Mouse (Mus musculus): ENCODE measurements around the gene Rnf169. TPM values are rescaled to one million over a fixed set of nuclear protein-coding genes. Genes with fewer than 3 reads are reported as not detected.

Gene Rnf169
- polyA plus RNA-seq, 1 experiment from 2014 or later = 4.4 TPM

DNA sequence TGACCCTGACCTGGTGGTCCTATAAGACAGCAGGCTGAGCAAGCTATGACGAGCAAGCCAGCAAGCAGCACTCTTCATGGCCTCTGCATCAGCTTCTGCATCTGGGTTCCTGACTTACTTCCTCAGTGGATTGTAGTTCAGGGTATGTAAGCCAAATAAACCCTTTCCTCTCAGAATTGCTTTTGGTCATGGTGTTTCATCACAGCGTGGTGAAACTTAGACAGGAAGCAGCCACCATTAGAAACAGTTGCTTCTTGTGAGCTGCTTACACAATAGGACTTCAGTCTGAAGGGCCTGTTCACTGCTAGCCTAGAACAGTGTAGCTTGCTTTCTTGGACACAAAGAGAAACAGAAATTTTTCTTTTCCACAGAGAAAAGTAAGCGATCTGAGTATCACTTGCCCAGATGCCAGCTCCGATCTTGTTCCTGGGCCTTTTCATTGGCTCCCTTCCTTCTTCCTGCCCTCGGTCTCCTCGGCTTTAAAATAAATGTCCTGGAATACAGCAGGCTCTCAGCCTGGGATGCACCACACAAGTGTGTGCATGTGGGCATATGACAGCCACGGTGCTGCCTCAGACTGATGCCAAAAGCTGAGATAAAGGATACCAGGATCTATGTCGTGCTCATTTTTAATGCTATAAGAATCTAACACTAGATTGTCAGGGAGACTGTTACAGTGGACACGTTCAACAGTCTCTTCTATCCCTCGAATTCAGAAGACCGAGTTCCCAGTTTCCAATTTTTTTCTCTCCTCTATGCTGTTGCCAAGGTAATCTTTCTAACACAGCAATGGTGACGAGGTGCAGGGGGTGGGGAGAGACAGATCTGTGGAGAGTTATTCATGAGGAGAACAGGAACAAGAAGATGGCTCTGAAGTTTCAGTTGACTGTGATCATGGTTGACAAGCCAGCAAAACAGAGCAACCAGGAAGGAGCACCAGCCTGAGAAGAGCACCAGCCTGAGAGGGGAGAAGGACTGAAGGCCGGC lies 2.3 kb upstream of the Rnf169 start:
- Histone ChIP-seq H3K4me1 (replicated peaks; ENCODE audit: insufficient read depth, low read length) (0 out of 2 replicates have a peak, but pooled peaks cover 4% of the 10 kb centered on the region), H3K4me3 (replicated peaks; ENCODE audit: low read depth, low read length) (no peak overlapping the region), H3K9ac (ENCODE audit: low read depth, low read length) (no peak overlapping the region), H3K36me3 (ENCODE audit: insufficient read depth, low read length) (no peaks in the 10 kb centered on the region), H3K9me3 (replicated peaks; ENCODE audit: low read length) (no peaks in the 10 kb centered on the region), H3K4me2 (ENCODE audit: low read length) (no peak overlapping the region), H3K27ac (no peak overlapping the region), H3K27me3 (ENCODE audit: insufficient read depth, low read length) (no peaks in the 10 kb centered on the region)
- ATAC-seq (replicated peaks; ENCODE audit: low FRiP score, low read depth) (no peak), DNase-seq (ENCODE audit: low spot score) (no peak)
- no peak for TF ChIP-seq CTCF (IDR thresholded peaks at IDR 0.05; ENCODE audit: low read depth)
- 82% methylated on average over 13 of the region's 13 CpGs for WGBS

DNA sequence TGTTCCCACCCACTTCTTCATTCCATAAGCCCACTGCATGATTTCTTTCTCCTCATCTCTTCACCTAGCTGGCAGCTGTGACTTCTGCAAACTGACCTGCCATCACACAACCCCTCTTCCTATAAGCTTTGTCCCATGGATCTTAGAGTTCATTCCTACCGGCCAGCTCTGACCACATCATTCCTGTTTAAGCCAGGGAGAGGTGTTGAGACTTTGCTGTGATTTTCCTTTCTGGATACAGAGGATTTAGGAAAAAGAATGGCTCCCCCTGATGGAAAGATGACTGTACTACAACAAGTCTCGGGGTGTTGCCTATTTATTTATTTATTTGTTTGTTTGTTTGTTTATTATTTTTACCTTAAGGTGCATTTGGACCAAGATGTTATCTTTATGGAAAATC lies 1.1 kb upstream of the Rnf169 start:
- H3K4me1 ChIP-seq (replicated peaks; ENCODE audit: insufficient read depth, low read length) = 0 out of 2 replicates have a peak, but pooled peaks cover 4% of the 10 kb centered on the region
- H3K27ac ChIP-seq = no peak overlapping the region
- no peaks in the 10 kb centered on the region for H3K27me3 ChIP-seq (ENCODE audit: insufficient read depth, low read length)
- peak; percentile 45; the same call in 1 of the 2 replicates for ATAC-seq (replicated peaks; ENCODE audit: low FRiP score, low read depth)
- H3K9me3 ChIP-seq (replicated peaks; ENCODE audit: low read length) = no peaks in the 10 kb centered on the region
- H3K9ac ChIP-seq (ENCODE audit: low read depth, low read length) = no peak overlapping the region
- peak; percentile 92 for DNase-seq (ENCODE audit: low spot score)
- H3K36me3 ChIP-seq (ENCODE audit: insufficient read depth, low read length) = no peaks in the 10 kb centered on the region
- WGBS = 9% methylated on average over 2 of the region's 2 CpGs
- no peak overlapping the region for H3K4me3 ChIP-seq (replicated peaks; ENCODE audit: low read depth, low read length)
- peak; percentile 88 for TF ChIP-seq CTCF (IDR thresholded peaks at IDR 0.05; ENCODE audit: low read depth)
- peak overlapping the region; percentile 82; the same call in 1 of the 2 replicates for H3K4me2 ChIP-seq (ENCODE audit: low read length)

DNA sequence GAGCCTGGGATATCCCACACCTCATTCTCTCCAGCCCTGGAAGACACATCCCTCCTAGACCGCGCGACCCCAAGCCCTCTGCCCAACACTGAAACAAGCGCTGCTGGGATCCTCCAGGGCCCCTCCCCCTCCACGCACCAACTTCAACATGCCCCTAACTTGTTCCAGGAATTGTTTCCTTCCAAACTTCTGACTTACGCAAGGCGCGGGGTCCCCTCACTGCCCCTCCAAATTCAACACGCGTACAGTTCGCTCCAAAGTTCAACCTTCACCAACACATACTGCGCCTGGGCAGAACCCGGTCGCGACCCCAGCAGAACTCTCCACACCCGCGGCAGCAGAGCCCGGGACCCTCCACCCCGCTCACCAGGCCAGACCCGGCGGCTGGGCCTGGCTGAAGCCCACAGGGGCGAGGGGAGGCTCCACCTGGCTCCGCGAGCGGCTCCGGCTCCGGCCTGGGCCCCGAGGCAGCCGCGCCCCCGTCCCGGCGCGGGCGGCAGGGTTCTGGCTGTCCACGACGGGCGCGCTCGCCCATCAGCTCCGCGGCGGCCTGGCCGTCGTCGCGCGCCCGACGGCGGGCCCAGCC lies 609 bp downstream of the Rnf169 start:
- Histone ChIP-seq H3K4me2 (ENCODE audit: low read length) (peak overlapping the region; percentile 82), H3K36me3 (ENCODE audit: insufficient read depth, low read length) (no peaks in the 10 kb centered on the region), H3K9me3 (replicated peaks; ENCODE audit: low read length) (no peaks in the 10 kb centered on the region), H3K4me3 (replicated peaks; ENCODE audit: low read depth, low read length) (peak overlapping the region; percentile 88), H3K27ac (peak overlapping the region; percentile 98), H3K27me3 (ENCODE audit: insufficient read depth, low read length) (no peaks in the 10 kb centered on the region), H3K9ac (ENCODE audit: low read depth, low read length) (peak overlapping the region; percentile 99), H3K4me1 (replicated peaks; ENCODE audit: insufficient read depth, low read length) (peaks cover 6% of the 10 kb centered on the region; the same call in 1 of the 2 replicates)
- ATAC-seq (replicated peaks; ENCODE audit: low FRiP score, low read depth) (peak; percentile 64), DNase-seq (ENCODE audit: low spot score) (peak; percentile 61)
- TF ChIP-seq CTCF (IDR thresholded peaks at IDR 0.05; ENCODE audit: low read depth) = no peak
- under 1% methylated on average over 36 of the region's 51 CpGs for WGBS

DNA sequence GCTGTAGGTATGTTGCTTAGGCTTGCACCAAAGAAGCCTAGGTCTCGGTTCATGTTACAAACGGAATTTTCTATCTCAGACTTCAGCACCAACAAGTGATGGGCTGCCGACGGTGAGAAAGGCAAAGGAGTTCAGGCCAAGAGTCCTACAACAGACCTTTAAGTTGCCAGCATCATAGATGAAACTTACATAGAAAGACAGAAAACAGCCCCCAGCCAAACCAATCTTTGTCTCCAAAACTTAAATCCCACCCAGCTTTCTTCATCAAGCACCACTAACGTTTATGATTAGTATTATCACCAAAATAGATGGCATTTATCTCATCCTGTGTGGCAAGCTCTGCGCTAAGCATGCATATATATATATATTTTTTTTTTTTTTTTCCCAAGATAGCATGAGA lies 1.2 kb downstream of the Rnf169 start:
- Histone ChIP-seq H3K4me1 (replicated peaks; ENCODE audit: insufficient read depth, low read length) (peaks cover 12% of the 10 kb centered on the region; the same call in 1 of the 2 replicates), H3K4me3 (replicated peaks; ENCODE audit: low read depth, low read length) (peak overlapping the region; percentile 88), H3K27ac (peak overlapping the region; percentile 98), H3K36me3 (ENCODE audit: insufficient read depth, low read length) (no peaks in the 10 kb centered on the region), H3K27me3 (ENCODE audit: insufficient read depth, low read length) (no peaks in the 10 kb centered on the region), H3K9ac (ENCODE audit: low read depth, low read length) (peak overlapping the region; percentile 99), H3K4me2 (ENCODE audit: low read length) (peak overlapping the region; percentile 82), H3K9me3 (replicated peaks; ENCODE audit: low read length) (no peaks in the 10 kb centered on the region)
- TF ChIP-seq CTCF (IDR thresholded peaks at IDR 0.05; ENCODE audit: low read depth) = no peak
- DNase-seq (ENCODE audit: low spot score) = peak; percentile 24
- WGBS = 4% methylated on average over 6 of the region's 6 CpGs
- no peak for ATAC-seq (replicated peaks; ENCODE audit: low FRiP score, low read depth)

DNA sequence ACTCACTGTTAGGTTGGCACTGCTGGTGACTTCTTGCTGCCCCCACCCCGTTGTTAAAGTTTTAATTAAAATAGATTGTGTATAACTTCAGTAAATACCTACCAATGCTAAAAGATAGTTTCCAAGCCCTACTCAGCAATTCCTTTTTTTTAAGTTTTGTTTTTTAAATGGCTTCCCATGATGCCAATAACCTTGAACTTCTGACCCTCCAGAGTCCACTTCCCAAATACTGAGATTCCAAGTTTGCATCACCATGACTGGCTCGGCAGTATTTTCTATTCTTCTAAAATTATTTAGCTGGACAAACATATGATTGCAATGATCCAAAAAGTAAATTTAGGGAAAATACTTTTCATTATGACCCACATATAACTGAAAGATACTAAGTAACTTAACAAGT lies 2.2 kb downstream of the Rnf169 start:
- Histone ChIP-seq H3K4me2 (ENCODE audit: low read length) (no peak overlapping the region), H3K27me3 (ENCODE audit: insufficient read depth, low read length) (no peaks in the 10 kb centered on the region), H3K36me3 (ENCODE audit: insufficient read depth, low read length) (no peaks in the 10 kb centered on the region), H3K9me3 (replicated peaks; ENCODE audit: low read length) (no peaks in the 10 kb centered on the region), H3K9ac (ENCODE audit: low read depth, low read length) (no peak overlapping the region), H3K27ac (no peak overlapping the region), H3K4me3 (replicated peaks; ENCODE audit: low read depth, low read length) (no peak overlapping the region), H3K4me1 (replicated peaks; ENCODE audit: insufficient read depth, low read length) (peaks cover 12% of the 10 kb centered on the region; the same call in 1 of the 2 replicates)
- TF ChIP-seq CTCF (IDR thresholded peaks at IDR 0.05; ENCODE audit: low read depth) = no peak
- ATAC-seq (replicated peaks; ENCODE audit: low FRiP score, low read depth) = no peak
- DNase-seq (ENCODE audit: low spot score) = no peak
- WGBS = 88% methylated on average over 2 of the region's 2 CpGs

DNA sequence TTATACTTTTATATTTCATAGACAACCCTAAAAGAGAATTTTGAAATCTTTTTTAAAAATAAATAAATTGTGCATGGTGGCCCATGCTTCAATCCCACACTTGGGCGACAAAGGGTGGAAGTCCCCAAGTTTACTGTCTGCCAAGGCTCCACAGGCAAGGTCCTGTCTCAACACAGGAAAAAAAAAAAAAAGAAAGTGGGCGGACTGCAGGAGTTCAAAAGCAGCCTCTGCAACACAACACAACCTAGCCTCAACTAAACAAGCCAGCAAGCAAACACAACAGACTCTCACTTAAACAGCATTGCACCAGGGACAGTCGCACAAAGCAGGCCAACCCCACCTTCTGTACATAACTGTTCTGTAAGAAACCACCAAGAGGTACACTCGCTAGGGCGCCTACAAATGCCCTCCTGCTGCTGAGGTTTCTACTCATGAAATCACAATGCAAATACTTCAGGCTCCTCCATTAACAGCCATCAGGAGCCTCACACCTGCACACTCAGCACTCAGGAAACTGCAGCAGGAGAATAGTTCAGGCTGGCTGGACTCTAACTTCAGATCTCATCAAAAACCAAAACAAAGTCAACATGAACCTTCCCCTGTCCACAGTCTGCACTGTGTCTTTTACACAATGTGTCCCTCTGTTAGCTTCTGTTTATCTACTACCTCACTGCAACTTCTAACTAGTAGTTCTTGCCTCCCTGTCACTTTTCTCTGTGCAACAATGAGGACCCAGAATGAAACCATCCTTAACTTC lies 4.3 kb downstream of the Rnf169 start:
- no peak for TF ChIP-seq CTCF (IDR thresholded peaks at IDR 0.05; ENCODE audit: low read depth)
- H3K4me3 ChIP-seq (replicated peaks; ENCODE audit: low read depth, low read length) = no peak overlapping the region
- peaks cover 23% of the 10 kb centered on the region for H3K4me1 ChIP-seq (replicated peaks; ENCODE audit: insufficient read depth, low read length)
- DNase-seq (ENCODE audit: low spot score) = no peak
- H3K4me2 ChIP-seq (ENCODE audit: low read length) = no peak overlapping the region
- no peak overlapping the region for H3K27ac ChIP-seq
- no peaks in the 10 kb centered on the region for H3K9me3 ChIP-seq (replicated peaks; ENCODE audit: low read length)
- no peak overlapping the region for H3K9ac ChIP-seq (ENCODE audit: low read depth, low read length)
- no peaks in the 10 kb centered on the region for H3K36me3 ChIP-seq (ENCODE audit: insufficient read depth, low read length)
- 82% methylated on average over 5 of the region's 5 CpGs for WGBS
- no peaks in the 10 kb centered on the region for H3K27me3 ChIP-seq (ENCODE audit: insufficient read depth, low read length)
- ATAC-seq (replicated peaks; ENCODE audit: low FRiP score, low read depth) = no peak

All from kidney, postnatal 0 days (tissue).